Mouse (Mus musculus): Measurements from ENCODE around the gene Pla1a. TPM values are rescaled to one million over a fixed set of nuclear protein-coding genes. Genes with fewer than 3 reads are reported as not detected.

The Pla1a gene
- total RNA-seq, 1 experiment from 2014 or later: not detected

- ATAC-seq (replicated peaks in 1 of 2; ENCODE audit: insufficient read depth in 1 of 2, low FRiP score in 2 of 2, low TSS enrichment in 1 of 2, low read depth in 1 of 2, poor library complexity in 2 of 2, severe bottlenecking in 2 of 2): no peak
These were observed 31.5 kb downstream of the Pla1a start for GRCm38 (mm10) chr16:38401468-38401867.

- no peak for ATAC-seq (replicated peaks in 1 of 2; ENCODE audit: insufficient read depth in 1 of 2, low FRiP score in 2 of 2, low TSS enrichment in 1 of 2, low read depth in 1 of 2, poor library complexity in 2 of 2, severe bottlenecking in 2 of 2)
These were observed 32.5 kb downstream of the Pla1a start for GRCm38 (mm10) chr16:38400311-38400960.

- peak; percentile 44 to 62 for ATAC-seq (replicated peaks in 1 of 2; ENCODE audit: insufficient read depth in 1 of 2, low FRiP score in 2 of 2, low TSS enrichment in 1 of 2, low read depth in 1 of 2, poor library complexity in 2 of 2, severe bottlenecking in 2 of 2)
These were observed 33.3 kb downstream of the Pla1a start for GRCm38 (mm10) chr16:38399531-38400231.

- ATAC-seq (replicated peaks in 1 of 2; ENCODE audit: insufficient read depth in 1 of 2, low FRiP score in 2 of 2, low TSS enrichment in 1 of 2, low read depth in 1 of 2, poor library complexity in 2 of 2, severe bottlenecking in 2 of 2): no peak
These were observed 33.9 kb downstream of the Pla1a start for GRCm38 (mm10) chr16:38399076-38399475.

GRCm38 (mm10) chr16:38398266-38398665 lies 34.7 kb downstream of the Pla1a start:
- no peak for ATAC-seq (replicated peaks in 1 of 2; ENCODE audit: insufficient read depth in 1 of 2, low FRiP score in 2 of 2, low TSS enrichment in 1 of 2, low read depth in 1 of 2, poor library complexity in 2 of 2, severe bottlenecking in 2 of 2)

- peak; percentile 79 to 82 for ATAC-seq (replicated peaks in 1 of 2; ENCODE audit: insufficient read depth in 1 of 2, low FRiP score in 2 of 2, low TSS enrichment in 1 of 2, low read depth in 1 of 2, poor library complexity in 2 of 2, severe bottlenecking in 2 of 2)
These were observed 36.8 kb downstream of the Pla1a start for GRCm38 (mm10) chr16:38396155-38396554.

GRCm38 (mm10) chr16:38395060-38395730 lies 37.8 kb downstream of the Pla1a start:
- no peak; a peak in 1 of 4 replicates for ATAC-seq (replicated peaks in 1 of 2; ENCODE audit: insufficient read depth in 1 of 2, low FRiP score in 2 of 2, low TSS enrichment in 1 of 2, low read depth in 1 of 2, poor library complexity in 2 of 2, severe bottlenecking in 2 of 2)

GRCm38 (mm10) chr16:38394191-38394618 lies 38.7 kb downstream of the Pla1a start:
- ATAC-seq (replicated peaks in 1 of 2; ENCODE audit: insufficient read depth in 1 of 2, low FRiP score in 2 of 2, low TSS enrichment in 1 of 2, low read depth in 1 of 2, poor library complexity in 2 of 2, severe bottlenecking in 2 of 2): peak; percentile 54 to 71

GRCm38 (mm10) chr16:38392126-38392894 lies 40.6 kb downstream of the Pla1a start:
- ATAC-seq (replicated peaks in 1 of 2; ENCODE audit: insufficient read depth in 1 of 2, low FRiP score in 2 of 2, low TSS enrichment in 1 of 2, low read depth in 1 of 2, poor library complexity in 2 of 2, severe bottlenecking in 2 of 2): no peak

- no peak for ATAC-seq (replicated peaks in 1 of 2; ENCODE audit: insufficient read depth in 1 of 2, low FRiP score in 2 of 2, low TSS enrichment in 1 of 2, low read depth in 1 of 2, poor library complexity in 2 of 2, severe bottlenecking in 2 of 2)
These were observed 42.6 kb downstream of the Pla1a start for GRCm38 (mm10) chr16:38390322-38390721.

- ATAC-seq (replicated peaks in 1 of 2; ENCODE audit: insufficient read depth in 1 of 2, low FRiP score in 2 of 2, low TSS enrichment in 1 of 2, low read depth in 1 of 2, poor library complexity in 2 of 2, severe bottlenecking in 2 of 2): no peak
These were observed 43.6 kb downstream of the Pla1a start for GRCm38 (mm10) chr16:38389284-38389893.

- no peak for ATAC-seq (replicated peaks in 1 of 2; ENCODE audit: insufficient read depth in 1 of 2, low FRiP score in 2 of 2, low TSS enrichment in 1 of 2, low read depth in 1 of 2, poor library complexity in 2 of 2, severe bottlenecking in 2 of 2)
These were observed 44.2 kb downstream of the Pla1a start for GRCm38 (mm10) chr16:38388757-38389156.

- ATAC-seq (replicated peaks in 1 of 2; ENCODE audit: insufficient read depth in 1 of 2, low FRiP score in 2 of 2, low TSS enrichment in 1 of 2, low read depth in 1 of 2, poor library complexity in 2 of 2, severe bottlenecking in 2 of 2): no peak
These were observed 45.6 kb downstream of the Pla1a start for GRCm38 (mm10) chr16:38387389-38387788.

- ATAC-seq (replicated peaks in 1 of 2; ENCODE audit: insufficient read depth in 1 of 2, low FRiP score in 2 of 2, low TSS enrichment in 1 of 2, low read depth in 1 of 2, poor library complexity in 2 of 2, severe bottlenecking in 2 of 2): no peak
These were observed 47.2 kb downstream of the Pla1a start for GRCm38 (mm10) chr16:38385700-38386099.

- ATAC-seq (replicated peaks in 1 of 2; ENCODE audit: insufficient read depth in 1 of 2, low FRiP score in 2 of 2, low TSS enrichment in 1 of 2, low read depth in 1 of 2, poor library complexity in 2 of 2, severe bottlenecking in 2 of 2): no peak
These were observed 47.7 kb downstream of the Pla1a start for GRCm38 (mm10) chr16:38385184-38385634.

GRCm38 (mm10) chr16:38383683-38384082 lies 49.3 kb downstream of the Pla1a start:
- no peak for ATAC-seq (replicated peaks in 1 of 2; ENCODE audit: insufficient read depth in 1 of 2, low FRiP score in 2 of 2, low TSS enrichment in 1 of 2, low read depth in 1 of 2, poor library complexity in 2 of 2, severe bottlenecking in 2 of 2)

- no peak for ATAC-seq (replicated peaks in 1 of 2; ENCODE audit: insufficient read depth in 1 of 2, low FRiP score in 2 of 2, low TSS enrichment in 1 of 2, low read depth in 1 of 2, poor library complexity in 2 of 2, severe bottlenecking in 2 of 2)
These were observed 53.0 kb downstream of the Pla1a start for GRCm38 (mm10) chr16:38379926-38380325.
